Mouse (Mus musculus): ENCODE data around the gene Vmn2r15.

Vmn2r15 gene
- long read RNA-seq, experiment 1: 0 reads
- long read RNA-seq, experiment 2: 0 reads

- intact Hi-C loops (cut with DNase I): loop anchor here (10.0 kb wide), 1 partner anchor 123 kb away; no protein-coding TSS in a partner anchor
Observed at GRCm38 (mm10) chr5:109297544-109297943, at the start of gene Vmn2r15. TSS of gene Vmn2r15 (minus strand) at chr5:109297644.

GRCm38 (mm10) chr5:109329862-109330261 lies 32.4 kb upstream of the Vmn2r15 start, which contains the start of gene Vmn2r16:
TSS of gene Vmn2r16 (plus strand) at chr5:109330162.
- intact Hi-C loops (cut with DNase I): no loop called here

DNA sequence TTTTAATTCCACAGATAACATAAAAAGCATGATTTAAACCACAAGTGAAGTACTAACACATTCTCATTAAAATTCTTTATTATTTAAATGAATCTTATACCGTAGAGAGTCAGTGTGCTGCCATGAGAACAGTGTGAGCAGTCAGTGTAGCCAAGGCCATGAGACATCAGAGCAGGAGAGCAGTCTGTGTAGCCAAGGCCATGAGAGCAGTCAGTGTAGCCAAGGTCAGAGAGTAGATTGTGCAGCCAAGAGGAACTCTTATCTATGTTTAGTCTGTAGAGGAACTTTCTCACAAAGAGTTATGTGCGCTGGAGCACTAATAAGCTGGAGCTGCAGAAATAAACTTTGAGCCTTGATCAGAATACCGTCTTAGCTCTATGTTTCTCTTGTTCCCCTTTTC lies 2.8 kb downstream of the Vmn2r15 start:
- intact Hi-C loops (cut with DNase I): loop anchor here (10.0 kb wide), 1 partner anchor 120 kb away; no protein-coding TSS in a partner anchor
